Mouse (Mus musculus) thymus, postnatal 4 days (tissue): ENCODE measurements at regions not wholly inside any gene's neighbourhood (a gene's known extent, or its start where the extent isn't known, plus 50 kb on each side); places are given as distances from the start of the nearest gene placed in this dataset.

ENCODE experiments used
- DNase-seq: peaks from one replicate; pipeline ENCODE4 v3.0.0; 2021

- DNase-seq = no peak
Observed at GRCm38 (mm10) chr2:28351445-28351844, 95.2 kb upstream of the Ppp1r26 start.

- DNase-seq = no peak
Observed at GRCm38 (mm10) chr2:28352903-28353302, 93.7 kb upstream of the Ppp1r26 start.

GRCm38 (mm10) chr2:28362199-28362598, 84.4 kb upstream of the Ppp1r26 start:
- DNase-seq = no peak

DNA sequence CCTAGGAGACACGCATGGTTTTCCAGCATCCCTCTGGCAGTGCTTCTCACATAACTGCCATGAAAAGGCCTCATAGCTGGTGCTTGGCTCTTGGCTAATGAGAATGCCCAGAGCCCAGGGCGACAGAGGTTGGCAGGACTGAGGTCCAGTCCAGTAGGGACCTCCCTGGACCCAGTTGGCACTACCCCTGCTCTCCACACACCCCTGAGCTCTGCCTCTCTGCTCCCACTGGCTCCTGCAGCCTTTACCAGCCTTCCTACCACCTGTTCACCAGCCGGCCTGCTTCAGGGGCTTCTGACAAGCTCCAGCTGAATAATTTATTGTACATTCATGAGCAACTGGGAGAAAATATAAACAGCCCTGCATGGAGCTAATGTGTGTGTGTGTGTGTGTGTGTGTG, 82.0 kb upstream of the Ppp1r26 start:
- DNase-seq = no peak

- DNase-seq = no peak
Observed at GRCm38 (mm10) chr2:28365756-28366155, 80.8 kb upstream of the Ppp1r26 start.

- peak; percentile 50 for DNase-seq
Observed at GRCm38 (mm10) chr2:28374838-28375237, 71.8 kb upstream of the Ppp1r26 start.

- no peak for DNase-seq
Observed at GRCm38 (mm10) chr2:28377948-28378822, 68.4 kb upstream of the Ppp1r26 start.

DNA sequence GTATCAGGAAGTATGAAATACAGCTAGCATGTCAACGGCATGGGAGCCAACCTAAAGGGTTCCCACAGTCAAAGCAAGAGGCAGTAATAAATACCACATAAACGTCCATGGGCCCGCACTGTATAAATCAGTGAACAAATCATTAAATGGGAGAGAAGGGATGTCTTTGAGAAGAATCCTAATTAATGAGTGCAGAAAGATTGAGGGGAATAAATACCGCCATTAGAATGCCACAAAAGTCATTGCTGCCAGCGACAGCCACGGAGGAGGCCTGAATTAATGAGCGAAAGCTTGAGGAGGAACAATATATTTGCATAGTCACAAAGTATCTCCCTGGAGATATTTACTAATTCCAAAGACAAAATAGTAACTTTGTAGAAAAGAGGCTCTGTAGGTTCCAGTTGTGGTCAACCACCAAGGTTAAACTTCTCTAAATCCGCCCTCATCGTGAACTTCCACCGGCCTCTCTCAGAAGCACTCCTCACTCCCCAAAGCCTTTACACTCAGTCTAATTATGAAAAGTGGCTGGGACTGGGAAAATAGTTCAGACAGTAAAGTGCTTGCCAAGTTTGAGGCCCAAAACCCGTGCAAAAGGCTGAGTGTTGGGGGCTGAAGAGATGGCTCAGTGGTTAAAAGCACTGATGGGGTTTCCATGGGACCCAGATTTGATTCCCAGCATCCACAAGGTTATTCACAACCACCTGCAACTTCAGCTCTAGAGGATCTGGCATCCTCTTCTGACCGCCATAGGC, 64.4 kb upstream of the Ppp1r26 start:
- no peak for DNase-seq

DNA sequence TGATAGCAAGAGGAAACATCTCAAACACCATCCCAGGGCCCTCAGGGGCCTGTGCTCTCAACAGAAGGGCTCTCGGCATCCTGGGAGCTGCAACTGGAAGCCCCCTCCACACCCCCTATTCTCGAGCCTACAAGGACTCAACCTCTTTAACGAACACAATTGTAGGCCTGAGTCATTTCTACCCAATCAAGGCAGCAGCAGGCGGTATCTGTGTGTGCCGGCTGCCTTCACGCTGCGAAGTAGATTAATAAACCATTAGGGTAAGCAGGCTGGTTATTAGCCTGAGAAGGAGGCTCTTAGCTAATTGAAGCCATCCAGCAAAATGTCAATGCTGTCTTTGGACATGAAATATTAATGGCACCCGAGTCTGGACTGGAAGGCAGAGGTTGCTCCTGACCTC, 61.7 kb upstream of the Ppp1r26 start:
- no peak for DNase-seq

- DNase-seq = no peak
Observed at GRCm38 (mm10) chr2:28386784-28387183, 59.8 kb upstream of the Ppp1r26 start.

GRCm38 (mm10) chr2:28387422-28387836, 59.2 kb upstream of the Ppp1r26 start:
- no peak for DNase-seq

DNA sequence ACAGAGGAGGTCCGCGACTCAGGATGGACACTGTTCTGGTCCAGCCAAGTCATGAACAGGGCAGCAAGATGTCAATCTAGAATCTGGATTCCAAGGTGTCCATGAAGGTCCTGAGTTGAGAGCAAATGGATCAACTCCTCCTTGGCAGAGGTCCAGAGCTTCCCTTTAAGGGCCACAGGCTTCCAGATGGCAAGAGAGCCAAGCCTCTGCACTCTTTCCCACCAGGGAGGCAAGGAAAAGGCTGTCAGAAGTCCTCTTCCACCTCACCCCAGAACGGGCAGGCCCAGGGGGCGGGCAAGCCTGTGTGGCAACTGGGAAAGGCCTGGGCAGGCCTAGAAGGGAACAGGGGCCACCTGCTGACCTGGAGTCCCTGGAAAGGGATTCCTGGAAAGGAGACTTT, 58.7 kb upstream of the Ppp1r26 start:
- DNase-seq = no peak

- no peak for DNase-seq
Observed at GRCm38 (mm10) chr2:28389703-28390102, 56.9 kb upstream of the Ppp1r26 start.

- DNase-seq = no peak
Observed at GRCm38 (mm10) chr2:28395391-28395790, 51.2 kb upstream of the Ppp1r26 start.
